Mouse (Mus musculus): ENCODE measurements around the gene Cdc40. TPM values are rescaled to one million over a fixed set of nuclear protein-coding genes. Genes with fewer than 3 reads are reported as not detected.

Cdc40 gene
- polyA plus RNA-seq (2012; rRNA removed) = 8.0 and 12.5 TPM in 2 replicates

DNA sequence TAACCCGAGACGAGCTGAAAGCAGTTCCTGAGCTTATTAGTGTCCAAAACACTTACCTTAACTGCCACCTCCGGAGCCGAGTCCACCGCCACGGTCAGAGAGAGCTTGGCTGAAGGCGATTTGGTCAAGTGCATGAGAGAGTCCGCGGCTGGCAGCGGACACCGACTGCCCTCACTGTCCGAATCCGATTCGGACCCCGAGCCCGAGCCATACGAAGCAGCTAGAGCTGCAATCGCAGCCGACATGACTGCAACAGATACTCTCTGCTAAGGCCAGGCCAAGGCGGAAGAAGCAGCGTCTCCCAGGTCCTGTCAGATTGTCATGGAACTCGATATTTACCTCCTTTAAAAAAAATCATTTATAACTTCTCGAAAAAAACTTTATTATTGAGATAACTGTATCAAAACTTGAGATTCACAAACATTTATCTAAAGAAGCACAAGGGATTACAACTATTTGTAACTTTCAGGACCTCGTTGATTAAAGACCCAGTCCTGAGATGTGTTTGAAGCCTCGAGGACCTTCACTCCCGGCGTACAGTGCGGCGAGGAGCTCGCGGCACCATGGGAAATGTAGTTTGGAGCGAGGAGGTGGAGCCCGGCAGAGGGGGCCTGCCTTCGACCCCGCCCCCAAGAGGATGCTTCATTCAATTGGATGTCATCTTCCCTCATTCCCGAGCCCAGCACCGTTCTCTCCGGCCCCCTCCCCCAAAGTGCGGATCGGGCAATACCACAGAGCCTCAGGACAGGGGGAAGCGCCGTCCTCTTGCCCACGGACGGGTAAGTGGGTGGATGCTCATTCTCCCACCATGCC is at the start of gene Cdc40, which contains the start of gene Wasf1:
TSS of gene Cdc40 (minus strand) at position 481 of the 813 bp plus-strand sequence.
TSS of gene Wasf1 (plus strand) at position 645 of the 813 bp plus-strand sequence.
- WGBS = under 1% methylated on average over 44 of the region's 44 CpGs
- no peaks in the 10 kb centered on the region for H3K36me3 ChIP-seq (ENCODE audit: control insufficient read depth, insufficient read depth, low read length)
- H3K4me1 ChIP-seq (ENCODE audit: control insufficient read depth, insufficient read depth, insufficient read length, low read length) = no peaks in the 10 kb centered on the region
- TF ChIP-seq CTCF (IDR thresholded peaks at IDR 0.05; ENCODE audit: extremely low read depth, insufficient read length, insufficient replicate concordance, low read depth, low read length) (no peak), POLR2A (IDR thresholded peaks at IDR 0.05; ENCODE audit: low read depth, low read length) (peak; percentile 71)
- H3K27me3 ChIP-seq (ENCODE audit: control insufficient read depth, insufficient read depth, low read length) = peaks cover 13% of the 10 kb centered on the region
- peak within 1 kb of the TSS; percentile 70 for H3K4me3 ChIP-seq (ENCODE audit: low read depth, low read length)
- peak within 1 kb of the TSS; percentile 48 for H3K27ac ChIP-seq (ENCODE audit: insufficient read depth, low read depth, low read length)

DNA sequence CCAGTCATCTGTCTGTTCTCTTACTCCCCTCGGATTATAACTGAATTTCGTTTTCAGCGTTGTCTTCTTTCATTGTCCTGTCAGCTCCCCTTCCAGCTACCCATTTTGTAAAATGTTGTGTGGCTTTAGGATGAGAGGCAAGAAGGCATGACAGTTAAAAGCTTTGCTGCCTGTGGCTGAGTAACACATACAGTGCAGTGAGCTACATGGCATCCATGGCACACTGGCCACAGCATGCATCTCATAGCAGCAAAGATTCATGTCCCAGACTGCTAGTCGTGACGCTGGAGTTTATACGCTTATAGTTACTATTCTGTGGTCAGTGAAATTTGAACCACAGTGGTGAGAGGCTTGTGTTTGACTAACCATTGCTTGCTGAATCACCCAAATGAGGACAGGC is 36.4 kb upstream of the Cdc40 start:
- TF ChIP-seq POLR2A (IDR thresholded peaks at IDR 0.05; ENCODE audit: low read depth, low read length) (no peak), CTCF (IDR thresholded peaks at IDR 0.05; ENCODE audit: extremely low read depth, insufficient read length, insufficient replicate concordance, low read depth, low read length) (no peak)

DNA sequence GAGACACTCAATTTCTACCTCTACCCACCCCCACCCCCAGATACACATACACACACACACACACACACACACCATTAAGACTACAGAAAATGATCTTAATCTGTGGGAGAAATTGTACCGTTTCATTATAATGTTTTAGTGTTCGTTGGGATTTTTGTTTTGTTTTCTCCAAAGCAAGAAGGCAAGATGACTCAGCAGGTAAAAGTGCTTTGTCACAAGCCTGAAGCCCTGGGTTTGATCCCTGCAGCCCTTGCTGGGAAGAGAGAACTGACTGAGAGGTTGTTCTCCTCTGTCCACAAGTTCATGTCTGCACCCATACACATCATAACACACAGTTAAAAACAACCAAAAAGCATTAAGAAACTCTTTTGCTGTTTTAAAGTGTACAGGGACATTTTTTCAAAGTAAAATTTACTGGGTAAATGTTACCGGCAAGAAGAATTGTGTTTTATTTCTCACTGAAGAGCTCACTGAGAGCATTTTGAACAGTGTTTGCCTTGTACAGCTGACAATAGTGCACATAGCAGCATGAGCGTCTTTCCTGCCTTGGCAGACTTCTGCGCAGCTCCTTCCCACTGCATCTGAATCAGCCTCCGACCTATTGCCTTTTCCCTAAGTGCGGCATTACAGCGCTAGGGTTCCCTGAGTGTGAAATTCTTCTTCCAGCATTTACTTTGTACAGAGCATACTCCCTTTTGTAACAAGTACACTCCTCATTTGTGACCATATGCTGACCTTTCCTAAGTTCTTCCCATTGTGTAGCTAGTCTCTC is 35.7 kb upstream of the Cdc40 start:
- Histone ChIP-seq H3K4me3 (ENCODE audit: low read depth, low read length) (no peak overlapping the region), H3K27ac (ENCODE audit: insufficient read depth, low read depth, low read length) (no peak overlapping the region), H3K36me3 (ENCODE audit: control insufficient read depth, insufficient read depth, low read length) (no peaks in the 10 kb centered on the region), H3K27me3 (ENCODE audit: control insufficient read depth, insufficient read depth, low read length) (no peaks in the 10 kb centered on the region), H3K4me1 (ENCODE audit: control insufficient read depth, insufficient read depth, insufficient read length, low read length) (no peaks in the 10 kb centered on the region)
- WGBS = 86% methylated on average over 8 of the region's 8 CpGs
- TF ChIP-seq POLR2A (IDR thresholded peaks at IDR 0.05; ENCODE audit: low read depth, low read length) (no peak), CTCF (IDR thresholded peaks at IDR 0.05; ENCODE audit: extremely low read depth, insufficient read length, insufficient replicate concordance, low read depth, low read length) (no peak)

More for the DNA sequence above, 36.4 kb upstream of the Cdc40 start:
- Histone ChIP-seq H3K4me1 (ENCODE audit: control insufficient read depth, insufficient read depth, insufficient read length, low read length) (no peaks in the 10 kb centered on the region), H3K4me3 (ENCODE audit: low read depth, low read length) (no peak overlapping the region), H3K27me3 (ENCODE audit: control insufficient read depth, insufficient read depth, low read length) (no peaks in the 10 kb centered on the region), H3K36me3 (ENCODE audit: control insufficient read depth, insufficient read depth, low read length) (no peaks in the 10 kb centered on the region), H3K27ac (ENCODE audit: insufficient read depth, low read depth, low read length) (no peak overlapping the region)
- WGBS = 82% methylated on average over 6 of the region's 6 CpGs

DNA sequence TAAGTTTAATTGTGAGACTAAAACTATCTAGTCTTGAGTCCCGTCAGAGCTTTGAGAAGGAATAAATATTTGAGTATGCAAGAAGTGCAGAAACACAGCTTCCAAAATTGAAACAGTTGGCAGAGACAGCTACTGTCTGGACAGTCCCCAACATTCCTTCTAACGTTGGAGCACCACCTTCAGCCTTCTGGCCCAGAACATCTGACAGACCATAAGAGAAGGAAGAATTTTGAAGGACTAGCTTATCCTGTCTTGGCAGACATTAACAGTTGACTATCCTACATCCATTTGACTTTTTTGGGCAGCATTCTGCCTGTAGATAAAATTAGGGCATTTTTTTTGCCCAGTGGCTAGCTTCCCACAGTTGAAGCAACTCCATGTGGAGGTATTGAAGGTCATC is 32.1 kb upstream of the Cdc40 start:
- WGBS = 66% methylated on average over 2 of the region's 2 CpGs
- Histone ChIP-seq H3K27ac (ENCODE audit: insufficient read depth, low read depth, low read length) (no peak overlapping the region), H3K4me1 (ENCODE audit: control insufficient read depth, insufficient read depth, insufficient read length, low read length) (no peaks in the 10 kb centered on the region), H3K36me3 (ENCODE audit: control insufficient read depth, insufficient read depth, low read length) (no peaks in the 10 kb centered on the region), H3K4me3 (ENCODE audit: low read depth, low read length) (no peak overlapping the region), H3K27me3 (ENCODE audit: control insufficient read depth, insufficient read depth, low read length) (no peaks in the 10 kb centered on the region)
- no peak for TF ChIP-seq CTCF (IDR thresholded peaks at IDR 0.05; ENCODE audit: extremely low read depth, insufficient read length, insufficient replicate concordance, low read depth, low read length)
- TF ChIP-seq POLR2A (IDR thresholded peaks at IDR 0.05; ENCODE audit: low read depth, low read length) = no peak

DNA sequence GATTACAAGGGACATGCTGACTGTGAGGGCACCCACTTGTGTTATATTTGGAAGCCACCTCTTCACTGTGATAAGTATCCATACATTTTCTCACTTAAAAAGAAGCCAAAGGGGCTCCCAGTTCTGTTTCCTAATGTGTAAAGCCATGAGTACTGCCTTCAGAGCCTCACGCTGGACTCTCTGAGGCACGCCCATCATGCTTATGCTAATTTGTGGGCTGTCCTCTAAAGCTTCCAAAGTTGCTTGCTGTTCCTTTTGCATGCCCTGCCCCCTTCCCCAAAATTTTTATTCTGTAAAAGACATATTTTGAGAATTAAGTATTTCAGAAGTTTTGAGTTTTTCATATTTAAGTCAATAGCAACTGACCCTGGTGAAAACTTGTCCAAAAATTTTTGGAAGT is 27.7 kb upstream of the Cdc40 start:
- Histone ChIP-seq H3K4me1 (ENCODE audit: control insufficient read depth, insufficient read depth, insufficient read length, low read length) (no peaks in the 10 kb centered on the region), H3K36me3 (ENCODE audit: control insufficient read depth, insufficient read depth, low read length) (no peaks in the 10 kb centered on the region), H3K27ac (ENCODE audit: insufficient read depth, low read depth, low read length) (no peak overlapping the region), H3K4me3 (ENCODE audit: low read depth, low read length) (no peak overlapping the region), H3K27me3 (ENCODE audit: control insufficient read depth, insufficient read depth, low read length) (no peaks in the 10 kb centered on the region)
- TF ChIP-seq CTCF (IDR thresholded peaks at IDR 0.05; ENCODE audit: extremely low read depth, insufficient read length, insufficient replicate concordance, low read depth, low read length) (no peak), POLR2A (IDR thresholded peaks at IDR 0.05; ENCODE audit: low read depth, low read length) (no peak)
- WGBS = 66% methylated on average over 2 of the region's 2 CpGs

DNA sequence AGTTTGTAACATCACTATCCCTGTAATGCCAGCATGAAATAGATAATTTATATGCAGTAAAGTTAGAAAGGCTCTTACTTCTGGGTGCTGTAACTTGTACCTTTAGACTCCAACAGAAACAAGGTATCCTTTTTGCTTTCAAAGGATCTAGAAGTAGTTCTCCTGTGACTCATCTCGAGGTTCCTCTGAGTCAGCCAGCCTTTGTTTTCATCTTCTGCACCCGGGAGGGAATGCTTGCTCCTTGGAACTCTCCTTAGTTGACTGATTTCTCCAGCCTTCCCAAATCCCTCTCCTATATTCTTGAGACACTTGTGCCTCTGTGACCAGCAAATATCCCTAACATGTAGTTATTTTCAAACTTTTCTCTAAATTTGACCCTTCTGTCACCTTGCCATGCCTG is 25.5 kb upstream of the Cdc40 start:
- 31% methylated on average over 2 of the region's 2 CpGs for WGBS
- no peaks in the 10 kb centered on the region for H3K36me3 ChIP-seq (ENCODE audit: control insufficient read depth, insufficient read depth, low read length)
- TF ChIP-seq CTCF (IDR thresholded peaks at IDR 0.05; ENCODE audit: extremely low read depth, insufficient read length, insufficient replicate concordance, low read depth, low read length) (no peak), POLR2A (IDR thresholded peaks at IDR 0.05; ENCODE audit: low read depth, low read length) (no peak)
- H3K27me3 ChIP-seq (ENCODE audit: control insufficient read depth, insufficient read depth, low read length) = no peaks in the 10 kb centered on the region
- no peak overlapping the region for H3K4me3 ChIP-seq (ENCODE audit: low read depth, low read length)
- no peak overlapping the region for H3K27ac ChIP-seq (ENCODE audit: insufficient read depth, low read depth, low read length)
- H3K4me1 ChIP-seq (ENCODE audit: control insufficient read depth, insufficient read depth, insufficient read length, low read length) = no peaks in the 10 kb centered on the region

DNA sequence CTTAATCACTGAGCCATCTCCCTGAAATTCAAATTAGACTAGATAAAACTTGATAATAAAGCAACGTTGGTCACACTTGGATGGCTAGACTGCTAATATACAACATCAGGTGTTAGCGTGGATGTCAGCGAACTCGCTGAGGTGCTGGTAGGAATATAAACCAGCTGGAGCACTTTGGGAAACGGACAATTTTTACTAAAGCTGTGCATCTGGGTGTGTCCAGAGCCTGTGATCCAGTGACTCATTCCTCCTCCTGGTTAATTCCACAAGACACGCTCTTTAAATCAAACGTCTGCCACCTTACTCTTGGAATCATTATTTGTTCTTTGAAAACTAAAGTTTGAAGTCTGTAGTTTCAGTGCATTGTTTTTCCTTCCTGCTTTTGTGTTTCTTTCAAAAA is 23.7 kb upstream of the Cdc40 start:
- Histone ChIP-seq H3K27me3 (ENCODE audit: control insufficient read depth, insufficient read depth, low read length) (no peaks in the 10 kb centered on the region), H3K36me3 (ENCODE audit: control insufficient read depth, insufficient read depth, low read length) (no peaks in the 10 kb centered on the region), H3K4me3 (ENCODE audit: low read depth, low read length) (no peak overlapping the region), H3K4me1 (ENCODE audit: control insufficient read depth, insufficient read depth, insufficient read length, low read length) (no peaks in the 10 kb centered on the region), H3K27ac (ENCODE audit: insufficient read depth, low read depth, low read length) (no peak overlapping the region)
- WGBS = 74% methylated on average over 7 of the region's 7 CpGs
- TF ChIP-seq CTCF (IDR thresholded peaks at IDR 0.05; ENCODE audit: extremely low read depth, insufficient read length, insufficient replicate concordance, low read depth, low read length) (no peak), POLR2A (IDR thresholded peaks at IDR 0.05; ENCODE audit: low read depth, low read length) (no peak)
